Mouse (Mus musculus): Measurements from ENCODE around the gene Arl4c. TPM values are rescaled to one million over a fixed set of nuclear protein-coding genes. Genes with fewer than 3 reads are reported as not detected.

Gene Arl4c
- polyA plus RNA-seq, 1 experiment from 2014 or later: 3.0 TPM

GRCm38 (mm10) chr1:88632851-88633250, 69.2 kb downstream of the Arl4c start:
- H3K4me2 ChIP-seq: no peak overlapping the region
- no peaks in the 10 kb centered on the region for H3K36me3 ChIP-seq (ENCODE audit: control insufficient read depth, insufficient read depth, low read length)
- H3K27ac ChIP-seq (ENCODE audit: low read depth, low read length): no peak overlapping the region
- no peak for ATAC-seq (replicated peaks; ENCODE audit: insufficient number of reproducible peaks, low FRiP score, low TSS enrichment)
- no peak overlapping the region for H3K9ac ChIP-seq (ENCODE audit: low read depth, low read length)
- 70% methylated on average over 6 of the region's 6 CpGs for WGBS (ENCODE audit: insufficient replicate concordance)
- no peaks in the 10 kb centered on the region for H3K9me3 ChIP-seq (replicated peaks; ENCODE audit: control insufficient read depth, low read length)
- no peaks in the 10 kb centered on the region; the same call in 1 of the 2 replicates for H3K4me1 ChIP-seq (ENCODE audit: control insufficient read depth, insufficient read depth, low read length)
- no peaks in the 10 kb centered on the region for H3K27me3 ChIP-seq (ENCODE audit: control insufficient read depth, insufficient read depth, low read length)
- H3K4me3 ChIP-seq (ENCODE audit: low read depth, low read length): no peak overlapping the region

GRCm38 (mm10) chr1:88629966-88630488, 72.0 kb downstream of the Arl4c start:
- no peaks in the 10 kb centered on the region for H3K27me3 ChIP-seq (ENCODE audit: control insufficient read depth, insufficient read depth, low read length)
- no peak overlapping the region for H3K9ac ChIP-seq (ENCODE audit: low read depth, low read length)
- no peaks in the 10 kb centered on the region for H3K9me3 ChIP-seq (replicated peaks; ENCODE audit: control insufficient read depth, low read length)
- H3K27ac ChIP-seq (ENCODE audit: low read depth, low read length): no peak overlapping the region
- H3K36me3 ChIP-seq (ENCODE audit: control insufficient read depth, insufficient read depth, low read length): no peaks in the 10 kb centered on the region
- H3K4me1 ChIP-seq (ENCODE audit: control insufficient read depth, insufficient read depth, low read length): no peaks in the 10 kb centered on the region; the same call in 1 of the 2 replicates
- WGBS (ENCODE audit: insufficient replicate concordance): 27% methylated on average over 2 of the region's 2 CpGs
- no peak for ATAC-seq (replicated peaks; ENCODE audit: insufficient number of reproducible peaks, low FRiP score, low TSS enrichment)
- H3K4me2 ChIP-seq: no peak overlapping the region
- no peak overlapping the region for H3K4me3 ChIP-seq (ENCODE audit: low read depth, low read length)

- no peak for ATAC-seq (replicated peaks; ENCODE audit: insufficient number of reproducible peaks, low FRiP score, low TSS enrichment)
- Histone ChIP-seq H3K4me3 (ENCODE audit: low read depth, low read length) (no peak overlapping the region), H3K27ac (ENCODE audit: low read depth, low read length) (no peak overlapping the region), H3K9me3 (replicated peaks; ENCODE audit: control insufficient read depth, low read length) (no peaks in the 10 kb centered on the region), H3K27me3 (ENCODE audit: control insufficient read depth, insufficient read depth, low read length) (no peaks in the 10 kb centered on the region), H3K4me1 (ENCODE audit: control insufficient read depth, insufficient read depth, low read length) (no peaks in the 10 kb centered on the region; the same call in 1 of the 2 replicates), H3K36me3 (ENCODE audit: control insufficient read depth, insufficient read depth, low read length) (no peaks in the 10 kb centered on the region), H3K9ac (ENCODE audit: low read depth, low read length) (no peak overlapping the region), H3K4me2 (no peak overlapping the region)
- 47% methylated on average over 1 of the region's 1 CpGs for WGBS (ENCODE audit: insufficient replicate concordance)
Measured at GRCm38 (mm10) chr1:88625190-88625589, 76.8 kb downstream of the Arl4c start.

GRCm38 (mm10) chr1:88624376-88624775, 77.6 kb downstream of the Arl4c start:
- Histone ChIP-seq H3K36me3 (ENCODE audit: control insufficient read depth, insufficient read depth, low read length) (no peaks in the 10 kb centered on the region), H3K4me3 (ENCODE audit: low read depth, low read length) (no peak overlapping the region), H3K4me1 (ENCODE audit: control insufficient read depth, insufficient read depth, low read length) (no peaks in the 10 kb centered on the region; the same call in 1 of the 2 replicates), H3K27ac (ENCODE audit: low read depth, low read length) (no peak overlapping the region), H3K9ac (ENCODE audit: low read depth, low read length) (no peak overlapping the region), H3K4me2 (no peak overlapping the region), H3K27me3 (ENCODE audit: control insufficient read depth, insufficient read depth, low read length) (no peaks in the 10 kb centered on the region), H3K9me3 (replicated peaks; ENCODE audit: control insufficient read depth, low read length) (no peaks in the 10 kb centered on the region)
- ATAC-seq (replicated peaks; ENCODE audit: insufficient number of reproducible peaks, low FRiP score, low TSS enrichment): no peak
- WGBS (ENCODE audit: insufficient replicate concordance): 84% methylated on average over 4 of the region's 4 CpGs

GRCm38 (mm10) chr1:88623541-88624115, 78.4 kb downstream of the Arl4c start:
- Histone ChIP-seq H3K27me3 (ENCODE audit: control insufficient read depth, insufficient read depth, low read length) (no peaks in the 10 kb centered on the region), H3K9ac (ENCODE audit: low read depth, low read length) (no peak overlapping the region), H3K36me3 (ENCODE audit: control insufficient read depth, insufficient read depth, low read length) (no peaks in the 10 kb centered on the region), H3K9me3 (replicated peaks; ENCODE audit: control insufficient read depth, low read length) (no peaks in the 10 kb centered on the region), H3K4me2 (no peak overlapping the region), H3K4me1 (ENCODE audit: control insufficient read depth, insufficient read depth, low read length) (no peaks in the 10 kb centered on the region; the same call in 1 of the 2 replicates), H3K4me3 (ENCODE audit: low read depth, low read length) (no peak overlapping the region), H3K27ac (ENCODE audit: low read depth, low read length) (no peak overlapping the region)
- ATAC-seq (replicated peaks; ENCODE audit: insufficient number of reproducible peaks, low FRiP score, low TSS enrichment): no peak
- WGBS (ENCODE audit: insufficient replicate concordance): 79% methylated on average over 8 of the region's 8 CpGs

Other genes starting within 250 kb of the Arl4c start
- gene Glrp1, start 192.2 kb downstream of the Arl4c start, polyA plus RNA-seq (2014; fragmentation: Nextera tagmentation; extraction: Ambion mirVana): 0.10 TPM in 1 of 2 replicates, not detected in the other

Data from heart, embryonic 11.5 days (tissue).